In genomic region chr4:43441639-43442038, GRCm38 (mm10) we compare ENCODE assay signal across 7 mouse cellular contexts. TPM values are rescaled to one million over a fixed set of nuclear protein-coding genes. Genes with fewer than 3 reads are reported as not detected.
DNase-seq lines count a peak whose midpoint lies in the region; ATAC-seq and TF ChIP-seq lines count a peak whose summit lies in the region.

Tesk1 (plus strand) TSS chr4:43441939.

- no peak for TF ChIP-seq CTCF in C2C12 (IDR thresholded peaks at IDR 0.05; ENCODE audit: control insufficient read depth, insufficient read depth, insufficient read length)
- TF ChIP-seq CTCF in CH12.LX (conservative IDR thresholded peaks at IDR 0.05 in 1 of 2, IDR thresholded peaks at IDR 0.05 in 1 of 2; ENCODE audit: low read depth in 2 of 2, low read length in 2 of 2), result no peak

- peak within 1 kb of the TSS; percentile 21; the same call in 1 of the 2 replicates for H3K27ac ChIP-seq in CH12.LX (ENCODE audit: insufficient read depth, low read depth)
- peak within 1 kb of the TSS; percentile 92 for H3K27ac ChIP-seq in forebrain, embryonic 14.5 days (ENCODE audit: low read depth, low read length)
- peak within 1 kb of the TSS; percentile 97 for H3K27ac ChIP-seq in hindbrain, embryonic 13.5 days
- H3K27ac ChIP-seq in liver, embryonic 16.5 days (ENCODE audit: low read length), result peak within 1 kb of the TSS; percentile 83

- TF ChIP-seq RAD21 in CH12.LX (IDR thresholded peaks at IDR 0.05; ENCODE audit: low read depth, low read length), result no peak

- H3K79me3 ChIP-seq in C2C12 (ENCODE audit: low read depth), result no peaks in the 10 kb centered on the region

- H3ac ChIP-seq in C2C12 (ENCODE audit: control insufficient read depth, insufficient read length, low read depth), result peak within 1 kb of the TSS; percentile 70

- in situ Hi-C loops in CH12.LX (cut with MboI; ENCODE audit: low pct_ligation_motif_present, low pct_unique_long_range_greater_than_20kb, low sequenced_read_pairs), result loop anchor here (5.0 kb wide), 1 partner anchor 41 kb away; the partner anchor contains the start of gene Sit1

- H3K9me3 ChIP-seq in CH12.LX (replicated peaks; ENCODE audit: low read length), result no peaks in the 10 kb centered on the region
- no peaks in the 10 kb centered on the region for H3K9me3 ChIP-seq in forebrain, embryonic 14.5 days (replicated peaks; ENCODE audit: control insufficient read depth, low read length)
- no peaks in the 10 kb centered on the region for H3K9me3 ChIP-seq in hindbrain, embryonic 13.5 days
- no peaks in the 10 kb centered on the region for H3K9me3 ChIP-seq in liver, embryonic 16.5 days (replicated peaks; ENCODE audit: control insufficient read depth, low read length)

- DNase-seq in CH12.LX (ENCODE audit: extremely low read depth) (no peak), adipocyte (ENCODE audit: low spot score) (no peak)
- DNase-seq in forebrain, embryonic 14.5 days (ENCODE audit: low spot score), result no peak
- no peak for DNase-seq in spleen, postnatal 4 days (ENCODE audit: low spot score in 2 of 2)

- no peak for TF ChIP-seq EP300 in CH12.LX (IDR thresholded peaks at IDR 0.05; ENCODE audit: low read length)

- H3K4me1 ChIP-seq in CH12.LX (ENCODE audit: control insufficient read depth in 1 of 2, insufficient read depth in 2 of 2), result peaks cover 4 to 10% of the 10 kb centered on the region in 2 experiments; a peak in 3 of 4 replicates
- H3K4me1 ChIP-seq in forebrain, embryonic 14.5 days (ENCODE audit: control insufficient read depth, insufficient read depth, low read length), result peaks cover 10% of the 10 kb centered on the region
- peaks cover 17% of the 10 kb centered on the region for H3K4me1 ChIP-seq in hindbrain, embryonic 13.5 days (replicated peaks)
- H3K4me1 ChIP-seq in liver, embryonic 16.5 days (ENCODE audit: control insufficient read depth, low read depth, low read length), result peaks cover 12% of the 10 kb centered on the region

- H3K9ac ChIP-seq in CH12.LX (ENCODE audit: insufficient read depth, low read depth), result peak within 1 kb of the TSS; percentile 83
- H3K9ac ChIP-seq in forebrain, embryonic 14.5 days (ENCODE audit: low read length), result peak within 1 kb of the TSS; percentile 99
- peak within 1 kb of the TSS; percentile 99 for H3K9ac ChIP-seq in hindbrain, embryonic 13.5 days
- H3K9ac ChIP-seq in liver, embryonic 16.5 days (ENCODE audit: low read depth, low read length), result peak within 1 kb of the TSS; percentile 76

- TF ChIP-seq POLR2A in CH12.LX (IDR thresholded peaks at IDR 0.05; ENCODE audit: low read depth, low read length), result no peak

- H3K79me2 ChIP-seq in C2C12 (ENCODE audit: control insufficient read depth, insufficient read depth) (peaks cover 8% of the 10 kb centered on the region), CH12.LX (replicated peaks; ENCODE audit: control insufficient read depth, extremely low read depth, insufficient read depth, poor library complexity, severe bottlenecking) (no peaks in the 10 kb centered on the region)

- WGBS in forebrain, embryonic 14.5 days, result 24% methylated on average over 4 of the region's 4 CpGs
- 29% methylated on average over 4 of the region's 4 CpGs for WGBS in hindbrain, embryonic 13.5 days
- 27% methylated on average over 4 of the region's 4 CpGs for WGBS in liver, embryonic 16.5 days (ENCODE audit: insufficient replicate concordance)

- peak within 1 kb of the TSS; percentile 59 for H3K4me3 ChIP-seq in C2C12 (ENCODE audit: insufficient read depth, poor library complexity, severe bottlenecking)
- H3K4me3 ChIP-seq in CH12.LX (replicated peaks in 1 of 3; ENCODE audit: low read depth in 2 of 3, low read length in 2 of 3, poor library complexity in 1 of 3), result peak within 1 kb of the TSS; percentile 64 to 70 (median 65)
- peak within 1 kb of the TSS; percentile 91 for H3K4me3 ChIP-seq in forebrain, embryonic 14.5 days (ENCODE audit: low read depth, low read length)
- H3K4me3 ChIP-seq in hindbrain, embryonic 13.5 days, result peak within 1 kb of the TSS; percentile 99
- H3K4me3 ChIP-seq in liver, embryonic 16.5 days (ENCODE audit: low read depth, low read length), result peak within 1 kb of the TSS; percentile 72

- dilution Hi-C loops in CH12.LX (cut with MboI; ENCODE audit: extremely low pct_ligation_motif_present, extremely low pct_unique_long_range_greater_than_20kb, low sequenced_read_pairs), result no loop called here

- peak within 1 kb of the TSS; percentile 88 for H3K4me2 ChIP-seq in CH12.LX (ENCODE audit: insufficient read depth, low read depth, poor library complexity, severe bottlenecking)
- H3K4me2 ChIP-seq in forebrain, embryonic 14.5 days (ENCODE audit: low read length), result peak within 1 kb of the TSS; percentile 90
- H3K4me2 ChIP-seq in hindbrain, embryonic 13.5 days, result peak within 1 kb of the TSS; percentile 97
- H3K4me2 ChIP-seq in liver, embryonic 16.5 days (ENCODE audit: low read depth, low read length), result peak within 1 kb of the TSS; percentile 97

- peaks cover 3% of the 10 kb centered on the region for H3K27me3 ChIP-seq in C2C12 (ENCODE audit: control insufficient read depth, insufficient read depth, insufficient read length)
- peaks cover 12% of the 10 kb centered on the region for H3K27me3 ChIP-seq in CH12.LX (replicated peaks)
- no peaks in the 10 kb centered on the region for H3K27me3 ChIP-seq in forebrain, embryonic 14.5 days (replicated peaks; ENCODE audit: control insufficient read depth, insufficient read depth, low read length)
- no peaks in the 10 kb centered on the region for H3K27me3 ChIP-seq in hindbrain, embryonic 13.5 days
- peaks cover 15% of the 10 kb centered on the region for H3K27me3 ChIP-seq in liver, embryonic 16.5 days (ENCODE audit: control insufficient read depth, insufficient read depth, low read depth, low read length)

- ATAC-seq in forebrain, embryonic 14.5 days, result peak; percentile 10; the same call in 1 of the 2 replicates
- peak; percentile 1; the same call in 1 of the 2 replicates for ATAC-seq in hindbrain, embryonic 13.5 days (ENCODE audit: low FRiP score)
- ATAC-seq in liver, embryonic 16.5 days (ENCODE audit: low read depth), result no peak

- peaks cover 6% of the 10 kb centered on the region for H3K36me3 ChIP-seq in C2C12 (ENCODE audit: control insufficient read depth, insufficient read depth)
- H3K36me3 ChIP-seq in CH12.LX (replicated peaks in 1 of 2; ENCODE audit: control insufficient read depth in 1 of 2, insufficient read depth in 1 of 2, low read length in 1 of 2), result peaks cover 1 to 22% of the 10 kb centered on the region in 2 experiments
- peaks cover 19% of the 10 kb centered on the region for H3K36me3 ChIP-seq in forebrain, embryonic 14.5 days (ENCODE audit: control insufficient read depth, insufficient read depth, low read length)
- H3K36me3 ChIP-seq in hindbrain, embryonic 13.5 days, result peaks cover 20% of the 10 kb centered on the region
- H3K36me3 ChIP-seq in liver, embryonic 16.5 days (ENCODE audit: control insufficient read depth, insufficient read depth), result no peaks in the 10 kb centered on the region; the same call in 1 of the 2 replicates

TF ChIP-seq in C2C12, 6 proteins besides CTCF, POLR2A, EP300 and RAD21:
- TF ChIP-seq USF1 (IDR thresholded peaks at IDR 0.05; ENCODE audit: low read depth) (no peak), MYOG (IDR thresholded peaks at IDR 0.05; ENCODE audit: control insufficient read depth, extremely low read depth, insufficient read length) (no peak), FOSL1 (IDR thresholded peaks at IDR 0.05; ENCODE audit: insufficient read depth, low read length, poor library complexity, severe bottlenecking) (no peak), MAX (IDR thresholded peaks at IDR 0.05) (no peak), MYOD1 (IDR thresholded peaks at IDR 0.05; ENCODE audit: control insufficient read depth, insufficient read length, low read depth) (no peak), CEBPB (IDR thresholded peaks at IDR 0.05; ENCODE audit: low read depth) (no peak)

TF ChIP-seq in CH12.LX, 34 proteins besides CTCF, POLR2A, EP300 and RAD21:
- no peak for TF ChIP-seq SIN3A (IDR thresholded peaks at IDR 0.05; ENCODE audit: low read length)
- TF ChIP-seq MAX (IDR thresholded peaks at IDR 0.05; ENCODE audit: low read length), result no peak
- TF ChIP-seq ELF1 (IDR thresholded peaks at IDR 0.05; ENCODE audit: low read depth, low read length), result no peak
- TF ChIP-seq USF1 (IDR thresholded peaks at IDR 0.05; ENCODE audit: low read depth, low read length), result no peak

RNA-seq across cellular contexts. Expression of gene Tesk1, which starts in this region (rescaled TPM):
- 28.9 TPM for polyA plus RNA-seq in C2C12 (2012; fragmentation: generic; extraction: Trizol)
- total RNA-seq in CH12.LX (2012; rRNA removed), result 4.5 and 5.2 TPM in 2 replicates
- total RNA-seq in CH12.LX (2014; rRNA removed), result 1.7 and 1.9 TPM in 2 replicates
- polyA plus RNA-seq in CH12.LX (2012; ENCODE audit: insufficient read length, low read depth), result 6.0 and 7.3 TPM in 2 replicates
- polyA plus RNA-seq in forebrain, embryonic 14.5 days (2014; fragmentation: Nextera tagmentation; extraction: Ambion mirVana), result 10.2 and 12.1 TPM in 2 replicates
- polyA plus RNA-seq in hindbrain, embryonic 13.5 days (2015; fragmentation: Nextera tagmentation; extraction: Ambion mirVana), result 8.7 and 9.7 TPM in 2 replicates
- 0.15 TPM in 2 replicates for polyA plus RNA-seq in liver, embryonic 16.5 days (2015; fragmentation: Nextera tagmentation; extraction: Ambion mirVana)

Comparison
In these comparisons a context has a peak if more than half of its experiments do, and no peak if none do; other contexts are left out.
1. H3K27ac ChIP-seq: peak in every context shown above with its lines; median percentile 97 in hindbrain, embryonic 13.5 days; 92 in forebrain, embryonic 14.5 days; 83 in liver, embryonic 16.5 days; 21 in CH12.LX.